Mouse (Mus musculus) G1E (cell line): Measurements from ENCODE around the gene Pik3r1.

Experiments used
- CTCF ChIP-seq: IDR thresholded peaks from 2 replicates; pipeline ENCODE4 v1.5.1; 2012; ENCODE audit warnings: low read depth, low read length, inconsistent platforms, mixed read lengths
- GATA1 ChIP-seq: IDR thresholded peaks from 2 replicates; pipeline ENCODE4 v1.6.1; 2012; ENCODE audit warnings: borderline replicate concordance, low read length, inconsistent platforms, mixed read lengths
- TAL1 ChIP-seq: conservative IDR thresholded peaks from 2 replicates; pipeline ENCODE4 v1.6.1; 2012; ENCODE audit warnings: low read depth, low read length, inconsistent platforms, mixed read lengths

- TF ChIP-seq CTCF (no peak), GATA1 (no peak), TAL1 (no peak)
These were observed 39.7 kb downstream of the Pik3r1 start for GRCm38 (mm10) chr13:101728300-101728699.
